Mouse (Mus musculus) lung, adult 2 months (tissue): ENCODE measurements around the gene Mnx1.

Experiments used
- CTCF ChIP-seq: fragments of 200-500 bp; IDR thresholded peaks from 2 replicates; pipeline ENCODE4 v1.5.1; 2011; ENCODE audit warnings: mild to moderate bottlenecking, low read length, control low read depth; ENCODE audit not compliant: insufficient read depth
- POLR2A ChIP-seq: fragments of 200-500 bp; IDR thresholded peaks from 2 replicates; pipeline ENCODE4 v1.6.1; 2011; ENCODE audit warnings: low read depth, mild to moderate bottlenecking, control low read depth, low read length, borderline replicate concordance; ENCODE audit errors: extremely low read depth

DNA sequence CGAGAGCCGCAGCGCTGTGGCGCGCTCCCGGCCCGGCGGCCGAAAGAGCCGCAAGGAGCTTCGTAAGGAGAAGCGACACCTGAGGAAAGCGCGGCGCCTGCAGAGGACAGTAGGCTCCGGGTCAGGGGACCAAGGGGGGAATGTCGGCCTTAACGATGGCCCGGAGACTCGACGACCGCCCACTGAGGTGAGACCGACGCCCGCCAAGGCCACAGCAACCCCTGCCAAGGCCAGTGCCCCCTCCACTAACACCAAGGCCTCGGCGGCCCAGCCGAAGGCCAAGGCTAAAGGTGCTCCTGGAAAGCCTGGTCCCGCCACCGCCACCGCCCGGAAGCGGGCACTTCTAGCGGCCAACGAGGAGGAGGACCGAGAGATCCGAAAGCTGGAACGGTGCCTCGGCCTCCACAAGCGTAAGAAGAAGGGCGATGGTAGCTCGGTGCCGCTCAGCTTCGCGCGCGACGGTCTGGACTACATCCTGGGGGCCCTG is 43.4 kb downstream of the Mnx1 start:
- TF ChIP-seq CTCF, result no peak
- TF ChIP-seq POLR2A, result no peak
